Mouse (Mus musculus) hindbrain, embryonic 16.5 days (tissue): ENCODE data around the gene Frrs1. TPM values are rescaled to one million over a fixed set of nuclear protein-coding genes. Genes with fewer than 3 reads are reported as not detected.

Source experiments
- ATAC-seq: fragments of 200-750 bp; cut with Nextera tagmentation; 2 replicates; pipeline ENCODE4 v1.8.0; 2017; ENCODE audit warnings: moderate TSS enrichment, moderate library complexity
- H3K27ac ChIP-seq: fragments of 300-500 bp; sonication (generic); 2 replicates; pipeline ENCODE4 v1.5.1; 2014; ENCODE audit warnings: low read depth, mild to moderate bottlenecking, control low read depth, low read length, moderate library complexity
- H3K27me3 ChIP-seq: fragments of 300-500 bp; sonication (generic); replicated peaks from 2 replicates; pipeline ENCODE4 v1.6.1; 2014; ENCODE audit warnings: low read length; ENCODE audit not compliant: control insufficient read depth, insufficient read depth
- H3K36me3 ChIP-seq: fragments of 300-500 bp; sonication (generic); 2 replicates; pipeline ENCODE4 v1.6.1; 2014; ENCODE audit warnings: mild to moderate bottlenecking, low read length, moderate library complexity, mixed read lengths; ENCODE audit not compliant: control insufficient read depth, insufficient read depth
- H3K4me1 ChIP-seq: fragments of 300-500 bp; sonication (generic); 2 replicates; pipeline ENCODE4 v1.6.1; 2014; ENCODE audit warnings: low read depth, low read length; ENCODE audit not compliant: control insufficient read depth, insufficient read depth
- H3K4me2 ChIP-seq: fragments of 300-500 bp; sonication (generic); 2 replicates; pipeline ENCODE4 v1.6.1; 2014; ENCODE audit warnings: mild to moderate bottlenecking, low read length, control low read depth, moderate library complexity
- H3K4me3 ChIP-seq: fragments of 300-500 bp; sonication (generic); 2 replicates; pipeline ENCODE4 v1.5.1; 2014; ENCODE audit warnings: mild to moderate bottlenecking, low read length, control low read depth, moderate library complexity
- H3K9ac ChIP-seq: fragments of 300-500 bp; sonication (generic); 2 replicates; pipeline ENCODE4 v1.6.1; 2014; ENCODE audit warnings: low read depth, mild to moderate bottlenecking, control low read depth, low read length, moderate library complexity
- H3K9me3 ChIP-seq: fragments of 300-500 bp; sonication (generic); 2 replicates; pipeline ENCODE4 v1.6.1; 2014; ENCODE audit warnings: mild to moderate bottlenecking, low read length, moderate library complexity; ENCODE audit not compliant: control insufficient read depth
- WGBS: fragments of 180-500 bp; shearing (Covaris S2); extraction: QIAGEN DNeasy Blood & Tissue Kit; methylation state at CpG from one replicate; pipeline ENCODE4 v1.1.7; 2014; 5-methylcytosine and 5-hydroxymethylcytosine counted together
- polyA plus RNA-seq: library from polyadenylated mRNA; unstranded; fragments of >200 nt; fragmentation: Nextera tagmentation; extraction: Ambion mirVana; gene quantifications from 2 replicates; pipeline ENCODE4 v1.2.1, GENCODE M21; 2015

Gene Frrs1
- polyA plus RNA-seq, 1 experiment from 2014 or later, result 7.1 TPM

DNA sequence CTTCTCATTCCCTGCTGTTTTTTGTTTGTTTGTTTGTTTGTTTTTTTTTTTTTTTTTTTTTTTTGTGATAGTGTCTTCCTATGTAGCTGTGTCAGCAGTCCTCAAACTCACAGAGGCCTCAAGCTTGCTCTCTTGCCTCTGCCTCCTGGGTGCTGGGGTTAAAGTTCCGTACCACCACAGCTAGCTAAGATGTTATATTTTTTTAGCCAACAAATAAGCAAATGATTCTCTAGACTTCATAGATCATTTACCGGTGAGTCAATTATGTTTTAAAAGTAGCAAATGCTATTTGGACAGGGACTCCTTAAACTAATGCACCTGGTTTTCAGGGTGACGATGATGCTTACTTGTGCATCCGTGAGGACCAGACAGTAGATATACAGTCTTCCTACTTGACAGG lies 31.3 kb downstream of the Frrs1 start:
- no peak for ATAC-seq
- H3K27ac ChIP-seq, result no peak overlapping the region
- no peak overlapping the region for H3K9ac ChIP-seq
- H3K4me1 ChIP-seq, result no peaks in the 10 kb centered on the region
- H3K27me3 ChIP-seq, result no peaks in the 10 kb centered on the region
- 97% methylated on average over 4 of the region's 4 CpGs for WGBS
- H3K9me3 ChIP-seq, result no peaks in the 10 kb centered on the region
- no peak overlapping the region for H3K4me2 ChIP-seq
- H3K36me3 ChIP-seq, result no peaks in the 10 kb centered on the region
- no peak overlapping the region for H3K4me3 ChIP-seq

DNA sequence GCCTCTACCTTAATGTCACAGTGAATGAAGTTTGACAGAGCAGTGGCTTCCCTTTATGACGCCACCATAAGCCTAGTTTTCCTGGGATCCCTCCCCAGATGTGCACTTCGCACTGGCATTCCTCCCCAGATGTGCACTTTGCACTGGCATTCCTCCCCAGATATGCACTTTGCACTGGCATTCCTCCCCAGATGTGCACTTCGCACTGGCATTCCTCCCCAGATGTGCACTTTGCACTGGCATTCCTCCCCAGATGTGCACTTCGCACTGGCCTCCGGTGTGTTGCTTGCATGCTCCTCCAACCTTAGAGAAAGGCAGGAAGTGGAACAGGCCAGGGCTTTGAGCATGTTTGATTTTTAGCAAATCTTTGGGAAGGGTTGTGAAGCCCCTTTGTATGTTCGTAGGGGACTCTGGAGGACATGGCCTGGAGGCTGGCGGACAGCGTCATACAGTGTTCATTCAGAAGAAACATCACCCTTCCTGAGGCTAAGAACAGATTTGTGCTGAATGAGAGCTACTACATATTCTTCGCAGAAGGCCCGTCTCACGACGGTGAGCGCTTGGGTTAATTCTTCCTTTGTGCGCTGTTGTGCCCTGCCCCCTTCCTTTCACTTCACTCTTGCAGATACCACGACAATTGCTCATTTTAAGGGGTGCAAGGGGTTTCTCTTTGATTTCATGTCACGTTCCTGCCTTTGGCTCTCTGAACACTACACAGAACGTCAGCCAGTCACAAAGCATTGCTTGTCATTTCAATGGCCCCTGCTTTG lies 32.4 kb downstream of the Frrs1 start:
- Histone ChIP-seq H3K4me1 (no peaks in the 10 kb centered on the region), H3K27ac (no peak overlapping the region), H3K4me3 (no peak overlapping the region), H3K36me3 (no peaks in the 10 kb centered on the region), H3K9me3 (no peaks in the 10 kb centered on the region), H3K4me2 (no peak overlapping the region), H3K9ac (no peak overlapping the region), H3K27me3 (no peaks in the 10 kb centered on the region)
- ATAC-seq, result 0 out of 2 replicates have a peak, but pooled peaks have one; percentile 52
- WGBS, result 60% methylated on average over 17 of the region's 17 CpGs

DNA sequence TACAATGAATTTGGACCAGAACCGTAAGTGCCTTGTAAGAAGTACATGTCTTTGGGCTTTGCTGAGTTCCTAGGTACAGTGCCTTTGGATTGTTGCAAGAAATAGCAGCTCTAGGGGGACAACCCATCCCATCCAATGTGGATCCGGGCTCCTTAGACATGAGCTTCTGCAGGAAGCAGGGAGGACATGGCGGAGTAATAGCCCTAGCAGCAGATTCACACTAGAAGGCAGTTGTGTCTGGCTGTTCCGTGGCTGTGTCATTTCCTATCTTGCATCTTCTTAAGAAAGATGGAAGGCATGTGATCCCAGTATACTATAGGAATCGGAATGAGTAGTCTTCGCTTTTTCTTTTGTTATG lies 32.9 kb downstream of the Frrs1 start:
- WGBS, result 77% methylated on average over 6 of the region's 6 CpGs
- Histone ChIP-seq H3K27me3 (no peaks in the 10 kb centered on the region), H3K9me3 (no peaks in the 10 kb centered on the region), H3K4me2 (no peak overlapping the region), H3K27ac (no peak overlapping the region), H3K9ac (no peak overlapping the region), H3K4me3 (no peak overlapping the region), H3K4me1 (no peaks in the 10 kb centered on the region), H3K36me3 (no peaks in the 10 kb centered on the region)
- 0 out of 2 replicates have a peak, but pooled peaks have one; percentile 4 for ATAC-seq

DNA sequence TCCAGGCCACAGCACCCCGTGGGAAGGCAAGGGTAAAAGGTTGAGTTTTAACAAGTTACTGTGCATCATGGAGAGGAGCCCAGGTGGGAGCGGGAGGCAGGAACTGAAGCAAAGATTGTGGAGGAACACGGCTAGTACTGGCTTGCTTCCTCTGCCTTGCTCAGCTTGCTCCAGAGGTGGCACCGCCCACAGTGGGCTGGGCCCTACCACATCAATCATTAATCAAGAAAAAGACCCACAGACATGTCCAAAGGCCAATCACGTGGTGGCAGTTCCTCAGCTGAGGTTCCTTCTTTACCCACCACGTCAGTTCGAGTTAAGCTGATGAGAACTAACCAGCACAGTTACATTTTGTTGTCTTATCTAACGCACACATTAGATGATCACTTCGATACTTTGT lies 33.6 kb downstream of the Frrs1 start:
- H3K9me3 ChIP-seq, result no peaks in the 10 kb centered on the region
- H3K4me2 ChIP-seq, result no peak overlapping the region
- H3K4me3 ChIP-seq, result no peak overlapping the region
- H3K36me3 ChIP-seq, result no peaks in the 10 kb centered on the region
- no peak overlapping the region for H3K9ac ChIP-seq
- H3K27me3 ChIP-seq, result no peaks in the 10 kb centered on the region
- WGBS, result 78% methylated on average over 9 of the region's 9 CpGs
- no peaks in the 10 kb centered on the region for H3K4me1 ChIP-seq
- H3K27ac ChIP-seq, result no peak overlapping the region
- ATAC-seq, result no peak

DNA sequence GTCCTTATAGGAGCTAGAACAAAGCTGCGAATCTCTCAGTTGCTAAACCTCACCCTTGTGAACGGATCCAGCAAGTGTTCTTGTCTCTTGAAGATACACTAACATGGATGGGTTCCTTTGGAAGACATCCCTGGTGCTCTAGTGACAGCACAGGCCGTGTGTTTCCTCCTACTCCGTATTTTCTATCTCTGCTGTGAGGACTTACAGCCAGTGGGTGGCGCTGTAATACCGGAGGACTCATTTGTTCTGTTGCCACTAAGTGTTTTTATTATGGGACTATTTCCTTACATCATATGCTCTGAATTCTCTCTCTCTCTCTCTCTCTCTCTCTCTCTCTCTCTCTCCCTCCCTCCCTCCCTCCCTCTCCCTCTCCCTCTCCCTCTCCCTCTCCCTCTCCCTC lies 44.9 kb downstream of the Frrs1 start:
- peak; percentile 86 for ATAC-seq
- H3K4me2 ChIP-seq, result no peak overlapping the region
- H3K4me1 ChIP-seq, result no peaks in the 10 kb centered on the region
- H3K27me3 ChIP-seq, result no peaks in the 10 kb centered on the region
- 20% methylated on average over 6 of the region's 6 CpGs for WGBS
- H3K9me3 ChIP-seq, result no peaks in the 10 kb centered on the region
- no peak overlapping the region for H3K4me3 ChIP-seq
- H3K27ac ChIP-seq, result no peak overlapping the region
- H3K36me3 ChIP-seq, result no peaks in the 10 kb centered on the region
- H3K9ac ChIP-seq, result no peak overlapping the region

DNA sequence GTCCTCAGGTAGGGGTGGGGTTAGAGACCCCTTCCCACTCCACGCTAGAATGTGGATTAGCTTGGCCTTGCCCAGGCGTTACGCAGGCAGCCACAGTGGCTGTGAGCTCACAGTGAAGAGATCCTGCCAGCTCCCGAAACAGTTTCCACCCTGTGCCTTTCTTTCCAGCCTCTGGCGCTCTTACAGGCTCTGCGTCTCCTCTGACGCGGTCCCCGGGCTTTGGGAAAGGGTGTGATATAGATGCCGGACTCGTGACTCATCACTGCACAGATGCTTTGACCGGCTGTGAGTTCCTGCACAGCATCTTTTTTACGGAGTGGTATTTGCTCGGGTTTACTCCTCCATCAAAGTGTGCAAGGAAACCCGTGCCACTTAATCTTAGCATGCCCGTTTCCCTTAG lies 46.6 kb downstream of the Frrs1 start:
- H3K36me3 ChIP-seq, result no peaks in the 10 kb centered on the region
- H3K4me1 ChIP-seq, result no peaks in the 10 kb centered on the region
- H3K9me3 ChIP-seq, result no peaks in the 10 kb centered on the region
- H3K4me3 ChIP-seq, result no peak overlapping the region
- ATAC-seq, result peak; percentile 38; the same call in 1 of the 2 replicates
- H3K9ac ChIP-seq, result no peak overlapping the region; the same call in 1 of the 2 replicates
- no peak overlapping the region for H3K4me2 ChIP-seq
- H3K27me3 ChIP-seq, result no peaks in the 10 kb centered on the region
- no peak overlapping the region for H3K27ac ChIP-seq
- 87% methylated on average over 16 of the region's 16 CpGs for WGBS

DNA sequence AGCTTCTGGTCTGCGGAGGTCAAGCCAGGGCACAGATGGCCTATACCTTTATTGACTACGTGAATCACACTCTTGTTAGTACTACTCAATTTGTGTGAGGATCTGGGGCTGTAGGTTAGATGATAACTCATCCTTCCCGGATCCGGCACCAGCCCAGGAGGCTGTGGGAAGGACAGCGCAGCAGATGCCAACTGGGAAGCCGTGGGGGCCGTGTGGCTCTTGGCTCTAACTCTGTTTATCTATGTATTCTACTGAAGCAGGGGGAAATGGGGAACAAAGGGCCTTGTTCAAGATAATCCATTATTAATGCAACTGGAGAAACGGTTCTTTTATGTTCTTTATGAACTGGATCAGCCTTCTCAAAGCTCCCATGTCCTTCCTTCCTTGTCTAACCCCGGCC lies 47.3 kb downstream of the Frrs1 start:
- no peaks in the 10 kb centered on the region for H3K4me1 ChIP-seq
- no peaks in the 10 kb centered on the region for H3K9me3 ChIP-seq
- no peak overlapping the region for H3K4me2 ChIP-seq
- 49% methylated on average over 9 of the region's 9 CpGs for WGBS
- no peak overlapping the region for H3K4me3 ChIP-seq
- no peak overlapping the region for H3K27ac ChIP-seq
- no peaks in the 10 kb centered on the region for H3K27me3 ChIP-seq
- no peak; the same call in 1 of the 2 replicates for ATAC-seq
- H3K36me3 ChIP-seq, result no peaks in the 10 kb centered on the region
- H3K9ac ChIP-seq, result no peak overlapping the region

DNA sequence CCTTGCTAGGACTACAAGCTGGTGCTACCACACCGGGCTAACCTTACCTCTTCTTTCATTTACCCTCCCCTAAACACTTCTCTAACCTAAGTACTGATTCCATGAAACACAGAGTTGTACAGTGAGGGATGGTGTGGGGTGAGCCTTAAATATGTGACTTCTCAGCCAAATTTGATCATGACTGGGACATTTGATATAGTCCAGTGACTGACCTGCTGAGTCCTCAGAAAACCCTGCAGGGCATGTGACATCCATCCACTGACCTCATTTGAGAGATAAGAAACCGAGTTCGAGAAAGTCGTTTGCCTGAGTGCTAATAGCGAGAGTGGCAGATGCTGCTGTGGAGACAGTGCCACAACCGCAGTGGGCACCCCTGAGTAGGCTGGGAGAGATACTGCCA lies 55.1 kb downstream of the Frrs1 start:
- no peak overlapping the region for H3K4me2 ChIP-seq

DNA sequence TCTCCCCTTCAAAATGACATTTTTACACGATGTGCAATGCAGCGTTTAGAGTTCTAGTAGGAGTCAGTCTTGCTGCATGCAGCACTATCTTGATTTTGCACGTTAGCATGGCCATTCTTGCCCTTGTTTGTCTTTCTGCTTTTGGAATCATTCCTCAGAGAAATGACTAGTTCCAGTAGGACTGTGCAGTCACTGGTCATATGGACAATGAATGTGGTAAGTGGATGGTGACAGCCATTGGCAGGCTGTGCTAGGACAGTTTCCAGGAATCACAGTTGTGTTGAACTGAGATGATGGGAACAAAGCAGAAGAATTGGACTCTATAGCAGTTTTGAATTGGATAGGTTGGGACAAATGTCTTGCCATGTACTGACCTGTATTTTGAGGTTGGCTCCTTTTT lies 55.7 kb downstream of the Frrs1 start:
- Histone ChIP-seq H3K4me1 (no peaks in the 10 kb centered on the region), H3K27me3 (no peaks in the 10 kb centered on the region), H3K27ac (no peak overlapping the region), H3K36me3 (no peaks in the 10 kb centered on the region), H3K9me3 (no peaks in the 10 kb centered on the region), H3K4me2 (no peak overlapping the region), H3K4me3 (no peak overlapping the region), H3K9ac (no peak overlapping the region)
- 89% methylated on average over 3 of the region's 3 CpGs for WGBS
- ATAC-seq, result no peak

More for the DNA sequence above, 55.1 kb downstream of the Frrs1 start:
- no peak overlapping the region for H3K9ac ChIP-seq
- no peaks in the 10 kb centered on the region for H3K36me3 ChIP-seq
- no peak overlapping the region for H3K4me3 ChIP-seq
- no peaks in the 10 kb centered on the region for H3K9me3 ChIP-seq
- no peak overlapping the region for H3K27ac ChIP-seq
- WGBS, result 91% methylated on average over 6 of the region's 6 CpGs
- ATAC-seq, result no peak
- no peaks in the 10 kb centered on the region for H3K27me3 ChIP-seq
- H3K4me1 ChIP-seq, result no peaks in the 10 kb centered on the region
